Mouse (Mus musculus): ENCODE measurements around the gene Gm16503.

DNA sequence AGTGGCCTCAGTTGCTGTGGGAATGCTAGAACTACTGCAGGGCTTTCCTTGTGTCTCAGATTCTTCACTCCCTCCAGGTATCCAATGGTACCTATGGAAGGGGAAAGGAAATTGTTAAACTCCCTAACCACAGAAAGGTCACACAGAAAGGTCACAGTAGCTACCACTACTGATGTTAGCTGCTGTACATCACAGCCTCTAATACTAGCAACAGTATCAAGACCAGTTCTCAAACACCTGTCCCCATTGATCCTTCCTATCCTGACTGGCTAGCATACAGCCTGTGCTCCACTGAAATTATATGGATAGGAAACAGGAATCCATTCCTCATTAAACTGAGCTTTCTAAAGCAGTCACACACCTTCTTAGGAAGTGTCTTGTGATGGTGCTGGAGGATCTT is 19.9 kb upstream of the Gm16503 start:
- TF ChIP-seq CTCF (IDR thresholded peaks at IDR 0.05; ENCODE audit: control insufficient read depth, insufficient read depth, insufficient read length) = no peak
- no peak for TF ChIP-seq FOSL1 (IDR thresholded peaks at IDR 0.05; ENCODE audit: insufficient read depth, low read length, poor library complexity, severe bottlenecking)
- TF ChIP-seq MYOD1 (IDR thresholded peaks at IDR 0.05; ENCODE audit: control insufficient read depth, insufficient read length, low read depth) = no peak
